Mouse (Mus musculus): ENCODE results near the gene Cyp1a2. TPM values are rescaled to one million over a fixed set of nuclear protein-coding genes. Genes with fewer than 3 reads are reported as not detected.

Gene Cyp1a2
- polyA plus RNA-seq, 1 experiment from 2014 or later: 19.9 TPM

GRCm38 (mm10) chr9:57627191-57627590 is 56.3 kb downstream of the Cyp1a2 start:
- H3K9me3 ChIP-seq (ENCODE audit: low read length): no peaks in the 10 kb centered on the region

More at GRCm38 (mm10) chr9:57627191-57627590, 56.3 kb downstream of the Cyp1a2 start:
- H3K4me1 ChIP-seq (ENCODE audit: insufficient read depth): no peaks in the 10 kb centered on the region
- no peak overlapping the region for H3K27ac ChIP-seq (ENCODE audit: low read depth)
- H3K4me2 ChIP-seq (ENCODE audit: low read depth, low read length): no peak overlapping the region
- H3K36me3 ChIP-seq (replicated peaks; ENCODE audit: insufficient read depth, low read length): peaks cover 61% of the 10 kb centered on the region
- no peak overlapping the region for H3K9ac ChIP-seq (replicated peaks)
- ATAC-seq (no peak), DNase-seq (no peak)
- WGBS (ENCODE audit: insufficient replicate concordance): 83% methylated on average over 17 of the region's 17 CpGs
- TF ChIP-seq EP300 (IDR thresholded peaks at IDR 0.05; ENCODE audit: low read depth) (no peak), CTCF (IDR thresholded peaks at IDR 0.05; ENCODE audit: low read depth) (no peak)
- H3K4me3 ChIP-seq (ENCODE audit: low read depth, low read length): no peak overlapping the region
- no peaks in the 10 kb centered on the region for H3K27me3 ChIP-seq (ENCODE audit: insufficient read depth, low read length)

Other genes starting within 250 kb of the Cyp1a2 start
- 10.7 and 11.5 TPM in 2 replicates for gene Ppcdc, start 243.6 kb downstream of the Cyp1a2 start, polyA plus RNA-seq (2015; fragmentation: Nextera tagmentation; extraction: Ambion mirVana)
- gene Scamp5, start 215.6 kb downstream of the Cyp1a2 start, polyA plus RNA-seq (2015; fragmentation: Nextera tagmentation; extraction: Ambion mirVana): 6.5 and 8.4 TPM in 2 replicates
- 0.48 and 0.67 TPM in 2 replicates for gene Rpp25, start 179.7 kb downstream of the Cyp1a2 start, polyA plus RNA-seq (2015; fragmentation: Nextera tagmentation; extraction: Ambion mirVana)
- gene Cox5a, start 162.4 kb downstream of the Cyp1a2 start, polyA plus RNA-seq (2015; fragmentation: Nextera tagmentation; extraction: Ambion mirVana): 761 and 777 TPM in 2 replicates
- gene Fam219b, start 146.2 kb downstream of the Cyp1a2 start, polyA plus RNA-seq (2015; fragmentation: Nextera tagmentation; extraction: Ambion mirVana): 4.6 and 5.1 TPM in 2 replicates
- 7.3 and 8.2 TPM in 2 replicates for gene Mpi, start 130.9 kb downstream of the Cyp1a2 start, polyA plus RNA-seq (2015; fragmentation: Nextera tagmentation; extraction: Ambion mirVana)
- gene Scamp2, start 122.8 kb downstream of the Cyp1a2 start, polyA plus RNA-seq (2015; fragmentation: Nextera tagmentation; extraction: Ambion mirVana): 29.6 and 31.2 TPM in 2 replicates
- 3.6 and 3.7 TPM in 2 replicates for gene Ulk3, start 94.3 kb downstream of the Cyp1a2 start, polyA plus RNA-seq (2015; fragmentation: Nextera tagmentation; extraction: Ambion mirVana)
- not detected in 2 replicates for gene Cplx3, start 77.4 kb downstream of the Cyp1a2 start, polyA plus RNA-seq (2015; fragmentation: Nextera tagmentation; extraction: Ambion mirVana)
- not detected in 2 replicates for gene Lman1l, start 62.9 kb downstream of the Cyp1a2 start, polyA plus RNA-seq (2015; fragmentation: Nextera tagmentation; extraction: Ambion mirVana)
- 13.6 and 15.5 TPM in 2 replicates for gene Csk, start 30.1 kb downstream of the Cyp1a2 start, polyA plus RNA-seq (2015; fragmentation: Nextera tagmentation; extraction: Ambion mirVana)
- 2.2 and 4.3 TPM in 2 replicates for gene Cyp1a1, start 4.2 kb upstream of the Cyp1a2 start, polyA plus RNA-seq (2015; fragmentation: Nextera tagmentation; extraction: Ambion mirVana)
- 9.9 and 13.2 TPM in 2 replicates for gene Edc3, start 24.8 kb upstream of the Cyp1a2 start, polyA plus RNA-seq (2015; fragmentation: Nextera tagmentation; extraction: Ambion mirVana)
- 40.2 and 40.4 TPM in 2 replicates for gene Clk3, start 82.2 kb upstream of the Cyp1a2 start, polyA plus RNA-seq (2015; fragmentation: Nextera tagmentation; extraction: Ambion mirVana)
- gene Arid3b, start 153.1 kb upstream of the Cyp1a2 start, polyA plus RNA-seq (2015; fragmentation: Nextera tagmentation; extraction: Ambion mirVana): 4.6 and 4.7 TPM in 2 replicates
- 51.2 and 51.4 TPM in 2 replicates for gene Ubl7, start 227.3 kb upstream of the Cyp1a2 start, polyA plus RNA-seq (2015; fragmentation: Nextera tagmentation; extraction: Ambion mirVana)